Mouse (Mus musculus): Measurements from ENCODE around the gene Tmem18. TPM values are rescaled to one million over a fixed set of nuclear protein-coding genes. Genes with fewer than 3 reads are reported as not detected.

Tmem18 gene
- polyA plus RNA-seq, 1 experiment: 5.9 TPM

GRCm38 (mm10) chr12:30604012-30604411 lies 19.8 kb downstream of the Tmem18 start:
- H3K4me1 ChIP-seq (ENCODE audit: control insufficient read depth, insufficient read depth, insufficient read length): no peaks in the 10 kb centered on the region
- WGBS: 71% methylated on average over 9 of the region's 9 CpGs

GRCm38 (mm10) chr12:30604876-30605275 lies 20.6 kb downstream of the Tmem18 start:
- 76% methylated on average over 6 of the region's 6 CpGs for WGBS
- TF ChIP-seq CTCF (IDR thresholded peaks at IDR 0.05; ENCODE audit: extremely low read depth, insufficient read depth, insufficient read length, insufficient replicate concordance): no peak
- TF ChIP-seq POLR2A (IDR thresholded peaks at IDR 0.05; ENCODE audit: low read depth, low read length): no peak
- no peaks in the 10 kb centered on the region for H3K4me1 ChIP-seq (ENCODE audit: control insufficient read depth, insufficient read depth, insufficient read length)
- no peak overlapping the region for H3K4me3 ChIP-seq (ENCODE audit: extremely low read depth, insufficient read depth, insufficient read length)
- no peaks in the 10 kb centered on the region for H3K27me3 ChIP-seq (ENCODE audit: control insufficient read depth, insufficient read depth, low read length)
- no peaks in the 10 kb centered on the region for H3K36me3 ChIP-seq (ENCODE audit: control insufficient read depth, insufficient read depth, low read length)
- no peak overlapping the region for H3K27ac ChIP-seq (ENCODE audit: insufficient read depth, low read length)
- DNase-seq (ENCODE audit: low read depth in 1 of 2, low spot score in 2 of 2): no peak

More at GRCm38 (mm10) chr12:30604012-30604411, 19.8 kb downstream of the Tmem18 start:
- H3K27ac ChIP-seq (ENCODE audit: insufficient read depth, low read length): no peak overlapping the region
- no peaks in the 10 kb centered on the region for H3K27me3 ChIP-seq (ENCODE audit: control insufficient read depth, insufficient read depth, low read length)
- H3K36me3 ChIP-seq (ENCODE audit: control insufficient read depth, insufficient read depth, low read length): no peaks in the 10 kb centered on the region
- DNase-seq (ENCODE audit: low read depth in 1 of 2, low spot score in 2 of 2): no peak
- TF ChIP-seq POLR2A (IDR thresholded peaks at IDR 0.05; ENCODE audit: low read depth, low read length): no peak
- no peak for TF ChIP-seq CTCF (IDR thresholded peaks at IDR 0.05; ENCODE audit: extremely low read depth, insufficient read depth, insufficient read length, insufficient replicate concordance)
- H3K4me3 ChIP-seq (ENCODE audit: extremely low read depth, insufficient read depth, insufficient read length): no peak overlapping the region

- WGBS: 92% methylated on average over 6 of the region's 6 CpGs
- Histone ChIP-seq H3K4me1 (ENCODE audit: control insufficient read depth, insufficient read depth, insufficient read length) (no peaks in the 10 kb centered on the region), H3K27ac (ENCODE audit: insufficient read depth, low read length) (no peak overlapping the region), H3K27me3 (ENCODE audit: control insufficient read depth, insufficient read depth, low read length) (no peaks in the 10 kb centered on the region), H3K4me3 (ENCODE audit: extremely low read depth, insufficient read depth, insufficient read length) (no peak overlapping the region), H3K36me3 (ENCODE audit: control insufficient read depth, insufficient read depth, low read length) (no peaks in the 10 kb centered on the region)
- TF ChIP-seq CTCF (IDR thresholded peaks at IDR 0.05; ENCODE audit: extremely low read depth, insufficient read depth, insufficient read length, insufficient replicate concordance) (no peak), POLR2A (IDR thresholded peaks at IDR 0.05; ENCODE audit: low read depth, low read length) (no peak)
- no peak for DNase-seq (ENCODE audit: low read depth in 1 of 2, low spot score in 2 of 2)
Measured at GRCm38 (mm10) chr12:30605941-30606340, 21.7 kb downstream of the Tmem18 start.

- Histone ChIP-seq H3K36me3 (ENCODE audit: control insufficient read depth, insufficient read depth, low read length) (no peaks in the 10 kb centered on the region), H3K27ac (ENCODE audit: insufficient read depth, low read length) (no peak overlapping the region), H3K4me1 (ENCODE audit: control insufficient read depth, insufficient read depth, insufficient read length) (no peaks in the 10 kb centered on the region), H3K27me3 (ENCODE audit: control insufficient read depth, insufficient read depth, low read length) (no peaks in the 10 kb centered on the region), H3K4me3 (ENCODE audit: extremely low read depth, insufficient read depth, insufficient read length) (no peak overlapping the region)
- WGBS: 47% methylated on average over 8 of the region's 8 CpGs
- DNase-seq (ENCODE audit: low read depth in 1 of 2, low spot score in 2 of 2): no peak
- TF ChIP-seq CTCF (IDR thresholded peaks at IDR 0.05; ENCODE audit: extremely low read depth, insufficient read depth, insufficient read length, insufficient replicate concordance) (no peak), POLR2A (IDR thresholded peaks at IDR 0.05; ENCODE audit: low read depth, low read length) (no peak)
Measured at GRCm38 (mm10) chr12:30606743-30607142, 22.5 kb downstream of the Tmem18 start.

GRCm38 (mm10) chr12:30618425-30618824 lies 34.2 kb downstream of the Tmem18 start:
- WGBS: 68% methylated on average over 8 of the region's 8 CpGs
- Histone ChIP-seq H3K4me3 (ENCODE audit: extremely low read depth, insufficient read depth, insufficient read length) (no peak overlapping the region), H3K36me3 (ENCODE audit: control insufficient read depth, insufficient read depth, low read length) (no peaks in the 10 kb centered on the region), H3K4me1 (ENCODE audit: control insufficient read depth, insufficient read depth, insufficient read length) (no peaks in the 10 kb centered on the region), H3K27me3 (ENCODE audit: control insufficient read depth, insufficient read depth, low read length) (no peaks in the 10 kb centered on the region), H3K27ac (ENCODE audit: insufficient read depth, low read length) (no peak overlapping the region)
- no peak for DNase-seq (ENCODE audit: low read depth in 1 of 2, low spot score in 2 of 2)
- TF ChIP-seq POLR2A (IDR thresholded peaks at IDR 0.05; ENCODE audit: low read depth, low read length) (no peak), CTCF (IDR thresholded peaks at IDR 0.05; ENCODE audit: extremely low read depth, insufficient read depth, insufficient read length, insufficient replicate concordance) (no peak)

- no peak for DNase-seq (ENCODE audit: low read depth in 1 of 2, low spot score in 2 of 2)
- TF ChIP-seq POLR2A (IDR thresholded peaks at IDR 0.05; ENCODE audit: low read depth, low read length) (no peak), CTCF (IDR thresholded peaks at IDR 0.05; ENCODE audit: extremely low read depth, insufficient read depth, insufficient read length, insufficient replicate concordance) (no peak)
- Histone ChIP-seq H3K4me3 (ENCODE audit: extremely low read depth, insufficient read depth, insufficient read length) (no peak overlapping the region), H3K4me1 (ENCODE audit: control insufficient read depth, insufficient read depth, insufficient read length) (no peaks in the 10 kb centered on the region), H3K27me3 (ENCODE audit: control insufficient read depth, insufficient read depth, low read length) (no peaks in the 10 kb centered on the region), H3K36me3 (ENCODE audit: control insufficient read depth, insufficient read depth, low read length) (no peaks in the 10 kb centered on the region), H3K27ac (ENCODE audit: insufficient read depth, low read length) (no peak overlapping the region)
- 74% methylated on average over 5 of the region's 5 CpGs for WGBS
Measured at GRCm38 (mm10) chr12:30628466-30628865, 44.2 kb downstream of the Tmem18 start.

- H3K36me3 ChIP-seq (ENCODE audit: control insufficient read depth, insufficient read depth, low read length): no peaks in the 10 kb centered on the region
- no peaks in the 10 kb centered on the region for H3K4me1 ChIP-seq (ENCODE audit: control insufficient read depth, insufficient read depth, insufficient read length)
- no peak for TF ChIP-seq POLR2A (IDR thresholded peaks at IDR 0.05; ENCODE audit: low read depth, low read length)
- TF ChIP-seq CTCF (IDR thresholded peaks at IDR 0.05; ENCODE audit: extremely low read depth, insufficient read depth, insufficient read length, insufficient replicate concordance): no peak
- no peaks in the 10 kb centered on the region for H3K27me3 ChIP-seq (ENCODE audit: control insufficient read depth, insufficient read depth, low read length)
- no peak overlapping the region for H3K27ac ChIP-seq (ENCODE audit: insufficient read depth, low read length)
- no peak for DNase-seq (ENCODE audit: low read depth in 1 of 2, low spot score in 2 of 2)
- H3K4me3 ChIP-seq (ENCODE audit: extremely low read depth, insufficient read depth, insufficient read length): no peak overlapping the region
Measured at GRCm38 (mm10) chr12:30634534-30634933, 50.3 kb downstream of the Tmem18 start.

Other genes with a start within 250 kb of the Tmem18 start
- gene Sntg2, start 211.1 kb upstream of the Tmem18 start, polyA plus RNA-seq (2012; rRNA removed): 0.18 and 0.35 TPM in 2 replicates